Mouse (Mus musculus) hindbrain, embryonic 14.5 days (tissue): ENCODE measurements around the gene Gm867. TPM values are rescaled to one million over a fixed set of nuclear protein-coding genes. Genes with fewer than 3 reads are reported as not detected.

Experiments used
- ATAC-seq: fragments of 200-750 bp; cut with Nextera tagmentation; 2 replicates; pipeline ENCODE4 v1.8.0; 2017; ENCODE audit warnings: moderate number of reproducible peaks, mild to moderate bottlenecking, moderate TSS enrichment, moderate library complexity; ENCODE audit not compliant: low FRiP score
- DNase-seq: peaks from one replicate; pipeline ENCODE4 v3.0.0-alpha.2; 2015; ENCODE audit warnings: low spot score
- H3K27ac ChIP-seq: fragments of 300-500 bp; sonication (generic); 2 replicates; pipeline ENCODE4 v1.5.1; 2014; ENCODE audit warnings: mild to moderate bottlenecking, moderate library complexity
- H3K27me3 ChIP-seq: fragments of 300-500 bp; sonication (generic); 2 replicates; pipeline ENCODE4 v1.6.1; 2014; ENCODE audit warnings: mild to moderate bottlenecking, low read length, mixed read lengths; ENCODE audit not compliant: control insufficient read depth, insufficient read depth
- H3K36me3 ChIP-seq: fragments of 300-500 bp; sonication (generic); replicated peaks from 2 replicates; pipeline ENCODE4 v1.6.1; 2014; ENCODE audit not compliant: control insufficient read depth, insufficient read depth
- H3K4me1 ChIP-seq: fragments of 300-500 bp; sonication (generic); replicated peaks from 2 replicates; pipeline ENCODE4 v1.6.1; 2014; ENCODE audit warnings: antibody characterized with exemption, low read length, mixed read lengths; ENCODE audit not compliant: control insufficient read depth, insufficient read depth
- H3K4me2 ChIP-seq: fragments of 300-500 bp; sonication (generic); replicated peaks from 2 replicates; pipeline ENCODE4 v1.6.1; 2014; ENCODE audit warnings: mild to moderate bottlenecking, moderate library complexity
- H3K4me3 ChIP-seq: fragments of 300-500 bp; sonication (generic); replicated peaks from 2 replicates; pipeline ENCODE4 v1.5.1; 2014; ENCODE audit warnings: mild to moderate bottlenecking, low read length
- H3K9ac ChIP-seq: fragments of 300-500 bp; sonication (generic); 2 replicates; pipeline ENCODE4 v1.6.1; 2014
- H3K9me3 ChIP-seq: fragments of 300-500 bp; sonication (generic); 2 replicates; pipeline ENCODE4 v1.6.1; 2016; ENCODE audit warnings: low read length; ENCODE audit not compliant: control insufficient read depth
- WGBS: fragments of 180-500 bp; shearing (Covaris S2); extraction: QIAGEN DNeasy Blood & Tissue Kit; methylation state at CpG from one replicate; pipeline ENCODE4 v1.1.7; 2014; 5-methylcytosine and 5-hydroxymethylcytosine counted together
- polyA plus RNA-seq: library from polyadenylated mRNA; unstranded; fragments of >200 nt; fragmentation: Nextera tagmentation; extraction: Ambion mirVana; gene quantifications from 2 replicates; pipeline ENCODE4 v1.2.1, GENCODE M21; 2014

The Gm867 gene
- polyA plus RNA-seq, 1 experiment from 2014 or later: 3.1 TPM

DNA sequence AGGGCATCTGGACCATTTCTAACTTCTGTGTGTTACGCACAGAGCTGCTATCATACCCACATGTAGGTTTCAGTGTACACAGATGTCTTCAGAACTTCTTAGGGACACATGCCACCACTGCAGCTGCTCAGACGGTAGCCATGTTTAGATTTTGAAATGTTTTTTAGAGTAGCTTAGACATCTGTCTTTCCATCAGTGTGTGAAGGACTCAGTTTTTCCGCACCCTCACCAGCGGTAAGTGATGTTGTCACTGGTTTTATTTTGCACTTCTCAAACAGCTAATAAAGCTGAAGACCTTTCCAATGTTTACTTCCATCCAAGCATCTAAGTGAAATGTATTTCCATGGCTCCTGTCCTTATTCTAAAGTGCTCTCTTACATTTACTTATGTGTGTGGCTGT, 33.6 kb downstream of the Gm867 start:
- H3K4me2 ChIP-seq: no peak overlapping the region
- no peaks in the 10 kb centered on the region for H3K27me3 ChIP-seq
- no peaks in the 10 kb centered on the region for H3K4me1 ChIP-seq
- WGBS: 96% methylated on average over 4 of the region's 4 CpGs
- H3K4me3 ChIP-seq: no peak overlapping the region
- no peaks in the 10 kb centered on the region for H3K9me3 ChIP-seq
- H3K9ac ChIP-seq: no peak overlapping the region
- H3K36me3 ChIP-seq: peaks cover 97% of the 10 kb centered on the region
- ATAC-seq (no peak), DNase-seq (no peak)
- H3K27ac ChIP-seq: no peak overlapping the region

DNA sequence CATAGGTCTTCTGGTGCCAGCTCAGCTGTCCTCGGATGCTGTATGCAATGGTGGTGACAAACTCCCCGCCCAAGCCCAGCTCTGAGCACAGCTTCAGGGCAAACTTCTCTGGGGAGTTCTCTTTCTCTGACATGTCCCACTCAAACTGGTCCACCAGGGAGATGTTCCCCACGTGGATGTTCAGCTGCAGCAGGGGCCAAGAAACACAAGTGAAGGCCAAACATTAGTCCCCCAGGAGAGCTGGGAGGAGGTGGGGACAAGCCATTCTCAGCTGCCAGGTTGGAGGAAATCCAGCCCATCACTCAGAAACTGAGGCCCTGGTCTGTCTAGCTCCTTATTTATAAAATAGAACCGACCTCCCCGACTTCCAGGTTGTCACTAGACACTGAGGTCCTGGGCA, 36.1 kb downstream of the Gm867 start:
- no peak overlapping the region for H3K4me2 ChIP-seq
- no peak for ATAC-seq
- WGBS: 88% methylated on average over 5 of the region's 5 CpGs

DNA sequence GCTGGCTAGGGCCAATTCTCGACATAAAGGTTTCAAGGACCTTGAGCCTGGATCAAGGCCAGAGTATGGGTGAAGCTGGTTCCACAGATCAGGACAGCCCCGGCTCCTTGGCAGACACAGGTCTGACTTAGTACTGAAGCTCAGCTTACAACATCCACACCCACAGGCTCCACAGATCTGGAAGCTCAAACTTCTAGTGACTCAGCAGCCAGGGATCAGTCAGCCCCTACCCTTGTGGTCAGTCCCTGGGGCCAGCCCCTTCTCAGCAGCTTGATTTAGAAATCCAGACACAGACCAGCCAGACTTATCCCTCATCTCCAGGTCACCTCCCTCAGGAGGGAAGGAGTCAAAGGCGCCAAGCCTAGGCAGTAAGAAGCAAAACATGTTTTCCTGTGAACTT, 41.6 kb downstream of the Gm867 start:
- H3K27me3 ChIP-seq: no peaks in the 10 kb centered on the region
- no peak overlapping the region for H3K9ac ChIP-seq
- H3K9me3 ChIP-seq: no peaks in the 10 kb centered on the region
- no peak overlapping the region for H3K27ac ChIP-seq
- no peak overlapping the region for H3K4me2 ChIP-seq
- H3K4me1 ChIP-seq: no peaks in the 10 kb centered on the region
- 84% methylated on average over 3 of the region's 3 CpGs for WGBS
- ATAC-seq: 0 out of 2 replicates have a peak, but pooled peaks have one; percentile 21
- no peak for DNase-seq
- H3K4me3 ChIP-seq: no peak overlapping the region
- H3K36me3 ChIP-seq: peaks cover 95% of the 10 kb centered on the region

More for the DNA sequence above, 36.1 kb downstream of the Gm867 start:
- Histone ChIP-seq H3K9ac (no peak overlapping the region), H3K4me3 (no peak overlapping the region), H3K27me3 (no peaks in the 10 kb centered on the region), H3K4me1 (no peaks in the 10 kb centered on the region), H3K36me3 (peaks cover 98% of the 10 kb centered on the region), H3K9me3 (no peaks in the 10 kb centered on the region), H3K27ac (no peak overlapping the region)
- DNase-seq: no peak

DNA sequence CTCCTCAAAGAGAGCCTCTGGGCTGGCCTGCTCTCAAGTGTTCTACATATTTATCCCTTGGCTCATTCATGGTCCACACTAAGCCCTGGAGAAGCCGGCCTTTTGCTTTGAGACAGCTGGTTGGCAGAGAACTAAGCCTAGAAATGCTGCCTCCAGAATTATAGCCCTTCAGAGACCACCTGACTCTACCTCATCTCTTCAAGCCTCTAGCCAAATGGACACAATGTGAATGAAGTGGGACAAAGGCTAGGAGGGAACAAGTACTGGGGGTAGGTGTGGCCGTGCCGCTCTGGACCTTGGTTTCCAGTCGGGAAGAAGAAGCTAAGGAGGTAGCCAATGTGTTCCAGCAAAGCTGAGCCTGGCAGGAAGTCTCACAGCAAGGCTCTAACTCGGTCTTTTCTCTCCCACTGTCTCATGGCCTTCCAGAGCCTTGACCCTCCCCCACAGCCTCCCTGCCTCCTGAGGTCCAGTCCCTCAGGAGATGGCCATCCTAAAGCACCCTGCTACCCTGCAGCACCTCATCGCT, 42.4 kb downstream of the Gm867 start:
- no peaks in the 10 kb centered on the region for H3K9me3 ChIP-seq
- H3K4me1 ChIP-seq: peaks cover 5% of the 10 kb centered on the region; the same call in 1 of the 2 replicates
- DNase-seq (no peak), ATAC-seq (no peak)
- H3K27me3 ChIP-seq: no peaks in the 10 kb centered on the region
- WGBS: 80% methylated on average over 6 of the region's 6 CpGs
- no peak overlapping the region for H3K4me3 ChIP-seq
- no peak overlapping the region for H3K27ac ChIP-seq
- H3K4me2 ChIP-seq: no peak overlapping the region
- no peak overlapping the region for H3K9ac ChIP-seq
- H3K36me3 ChIP-seq: peaks cover 88% of the 10 kb centered on the region

DNA sequence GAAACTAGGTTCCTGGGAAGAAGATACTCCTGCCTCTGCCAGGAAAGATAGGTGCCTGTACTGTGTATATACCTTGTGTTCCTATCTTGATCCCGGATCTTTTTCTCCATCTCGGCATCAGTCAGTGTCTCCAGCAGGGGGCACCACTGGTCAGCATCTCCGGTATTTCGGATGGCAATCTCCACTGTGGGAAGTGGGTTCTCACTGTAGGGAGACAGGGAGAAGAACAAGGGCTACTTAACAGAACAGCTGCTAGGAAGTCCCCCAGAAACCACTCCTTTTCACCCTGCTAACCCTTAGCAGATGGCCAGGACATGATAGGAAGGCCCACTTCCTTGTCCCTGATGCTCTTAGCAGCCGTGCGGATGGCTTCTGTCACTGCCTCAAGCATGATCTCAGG, 43.1 kb downstream of the Gm867 start:
- H3K4me2 ChIP-seq: no peak overlapping the region
- no peaks in the 10 kb centered on the region for H3K27me3 ChIP-seq
- ATAC-seq (no peak), DNase-seq (peak; percentile 71)
- peaks cover 80% of the 10 kb centered on the region for H3K36me3 ChIP-seq
- H3K4me3 ChIP-seq: no peak overlapping the region
- WGBS: 31% methylated on average over 6 of the region's 6 CpGs
- H3K27ac ChIP-seq: no peak overlapping the region
- H3K9me3 ChIP-seq: no peaks in the 10 kb centered on the region
- H3K9ac ChIP-seq: no peak overlapping the region
- H3K4me1 ChIP-seq: peaks cover 5% of the 10 kb centered on the region; the same call in 1 of the 2 replicates

DNA sequence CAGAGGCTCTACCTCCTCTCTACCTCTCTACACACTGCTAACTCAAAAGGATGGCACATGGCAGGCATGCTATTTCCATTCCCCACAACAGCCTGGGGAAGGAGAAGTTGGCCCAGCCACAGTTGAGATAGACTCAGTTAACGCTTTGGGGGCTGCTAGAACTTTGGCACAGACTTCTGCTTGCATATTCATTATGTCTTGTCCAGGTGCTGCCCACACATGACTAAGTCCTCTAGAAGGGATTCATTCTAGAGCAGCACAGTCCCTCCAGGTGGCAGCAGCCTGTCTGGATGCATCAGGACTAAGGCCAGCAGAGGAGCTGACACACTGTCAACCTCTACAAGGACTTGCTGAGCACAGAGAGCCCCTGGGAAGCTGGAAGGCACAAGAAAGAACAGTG, 44.3 kb downstream of the Gm867 start:
- no peak overlapping the region for H3K9ac ChIP-seq
- DNase-seq: no peak
- H3K4me2 ChIP-seq: no peak overlapping the region
- H3K4me3 ChIP-seq: no peak overlapping the region
- H3K27ac ChIP-seq: no peak overlapping the region
- no peaks in the 10 kb centered on the region for H3K27me3 ChIP-seq
- peaks cover 5% of the 10 kb centered on the region; the same call in 1 of the 2 replicates for H3K4me1 ChIP-seq
- ATAC-seq: no peak
- no peaks in the 10 kb centered on the region for H3K9me3 ChIP-seq
- H3K36me3 ChIP-seq: peaks cover 69% of the 10 kb centered on the region
- 100% methylated on average over 1 of the region's 1 CpGs for WGBS

DNA sequence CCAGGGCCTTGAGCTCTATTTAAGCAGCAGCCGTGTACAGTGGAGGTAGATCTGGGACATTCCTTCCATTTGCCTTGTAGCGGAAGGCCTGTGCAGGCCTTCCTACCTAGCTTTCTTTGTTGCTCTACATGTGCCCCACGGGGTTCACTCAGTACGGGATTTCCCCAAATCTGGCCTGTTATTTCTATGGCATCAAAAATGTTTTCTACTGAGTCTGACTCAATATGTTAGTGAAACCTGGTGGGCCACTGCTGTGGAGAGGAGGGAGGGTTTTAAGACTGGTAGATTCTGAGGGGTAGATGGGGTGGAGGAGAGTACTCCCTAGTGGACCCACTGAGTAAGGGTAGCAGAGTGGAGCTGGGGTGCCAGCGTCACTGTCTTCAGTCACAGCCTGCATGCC, 44.7 kb downstream of the Gm867 start:
- Histone ChIP-seq H3K27ac (no peak overlapping the region), H3K4me1 (peaks cover 5% of the 10 kb centered on the region; the same call in 1 of the 2 replicates), H3K27me3 (no peaks in the 10 kb centered on the region), H3K9me3 (no peaks in the 10 kb centered on the region), H3K4me3 (no peak overlapping the region), H3K4me2 (no peak overlapping the region), H3K9ac (no peak overlapping the region), H3K36me3 (peaks cover 64% of the 10 kb centered on the region)
- 96% methylated on average over 5 of the region's 5 CpGs for WGBS
- DNase-seq (no peak), ATAC-seq (no peak)

DNA sequence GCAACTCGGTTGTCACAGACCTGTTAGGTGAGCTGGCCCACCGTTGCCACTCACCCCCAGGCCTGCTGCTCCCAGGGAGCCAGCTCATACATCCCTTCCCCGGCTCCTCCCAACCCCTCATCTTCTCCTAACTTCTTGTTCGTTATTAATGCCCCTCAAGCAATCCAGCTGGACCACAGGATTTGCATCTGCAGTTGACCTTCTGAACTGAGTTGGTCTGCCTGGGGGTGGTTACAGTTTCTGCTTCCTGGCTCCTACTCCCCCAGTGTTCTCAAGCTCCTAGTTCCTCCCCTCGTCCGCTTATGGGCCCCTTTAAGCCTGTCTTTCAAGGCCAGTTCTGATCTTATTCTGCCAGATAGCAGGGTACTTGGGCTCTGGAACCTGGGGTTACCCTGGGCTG, 45.9 kb downstream of the Gm867 start:
- Histone ChIP-seq H3K4me2 (no peak overlapping the region), H3K9ac (no peak overlapping the region), H3K4me1 (peaks cover 5% of the 10 kb centered on the region; the same call in 1 of the 2 replicates), H3K27me3 (no peaks in the 10 kb centered on the region), H3K36me3 (peaks cover 53% of the 10 kb centered on the region), H3K27ac (no peak overlapping the region), H3K9me3 (no peaks in the 10 kb centered on the region), H3K4me3 (no peak overlapping the region)
- WGBS: 86% methylated on average over 6 of the region's 6 CpGs
- no peak for DNase-seq
- ATAC-seq: no peak

DNA sequence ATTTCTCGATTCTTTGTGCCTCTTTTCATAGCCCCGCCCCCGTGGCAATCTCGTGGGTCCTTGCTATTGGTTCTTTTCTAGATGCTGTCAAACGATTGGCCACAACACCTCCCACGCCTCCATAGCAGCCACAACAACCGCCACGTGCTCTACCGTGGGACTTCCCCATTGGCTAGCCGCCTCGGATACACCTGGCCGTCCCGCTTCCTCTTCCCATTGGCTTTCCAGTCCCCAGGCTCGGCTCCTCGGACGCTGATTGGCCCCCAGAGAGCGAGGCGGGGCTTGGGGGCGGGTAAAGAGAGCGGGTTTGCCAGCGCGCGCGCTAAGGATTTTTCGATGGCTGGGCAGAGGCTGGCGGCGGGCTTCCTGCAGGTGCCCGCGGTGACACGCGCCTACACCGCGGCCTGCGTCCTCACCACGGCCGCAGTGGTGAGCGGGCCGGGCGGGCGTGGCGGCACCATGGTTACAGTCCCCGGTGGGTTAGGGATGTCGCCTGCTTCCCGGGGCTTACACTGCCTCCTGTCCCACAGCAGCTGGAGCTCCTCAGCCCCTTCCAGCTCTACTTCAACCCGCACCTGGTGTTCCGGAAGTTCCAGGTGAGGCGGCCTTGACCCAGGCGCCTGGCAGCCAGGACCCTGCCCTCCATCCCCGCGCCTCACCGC, 47.3 kb downstream of the Gm867 start, which contains the start of gene Derl3:
Derl3 (plus strand) TSS at position 325 of the 662 bp plus-strand sequence.
- H3K4me1 ChIP-seq: peaks cover 5% of the 10 kb centered on the region; the same call in 1 of the 2 replicates
- H3K4me3 ChIP-seq: peak within 1 kb of the TSS; percentile 32
- DNase-seq (peak; percentile 93), ATAC-seq (peak; percentile 99)
- H3K36me3 ChIP-seq: peaks cover 39% of the 10 kb centered on the region
- H3K9ac ChIP-seq: peak within 1 kb of the TSS; percentile 37; the same call in 1 of the 2 replicates
- no peaks in the 10 kb centered on the region for H3K27me3 ChIP-seq
- H3K9me3 ChIP-seq: no peaks in the 10 kb centered on the region
- peak within 1 kb of the TSS; percentile 80 for H3K4me2 ChIP-seq
- no peak within 1 kb of the TSS; the same call in 1 of the 2 replicates for H3K27ac ChIP-seq
- 2% methylated on average over 51 of the region's 51 CpGs for WGBS
